Mouse (Mus musculus): ENCODE results near the gene Mrpl14. TPM values are rescaled to one million over a fixed set of nuclear protein-coding genes. Genes with fewer than 3 reads are reported as not detected.

The Mrpl14 gene
- polyA plus RNA-seq, 1 experiment from 2014 or later, result 163 TPM

- DNase-seq (ENCODE audit: low spot score) (no peak), ATAC-seq (ENCODE audit: low FRiP score, low TSS enrichment) (no peak)
- no peak overlapping the region for H3K4me2 ChIP-seq (replicated peaks; ENCODE audit: low read depth)
- H3K27me3 ChIP-seq (ENCODE audit: control insufficient read depth, insufficient read depth, low read length), result no peaks in the 10 kb centered on the region
- no peak overlapping the region for H3K4me3 ChIP-seq (ENCODE audit: low read depth, low read length)
- TF ChIP-seq EP300 (optimal IDR thresholded peaks at IDR 0.05) (no peak), CTCF (IDR thresholded peaks at IDR 0.05; ENCODE audit: low read depth) (no peak)
- H3K36me3 ChIP-seq (ENCODE audit: control insufficient read depth, insufficient read depth, low read length), result no peaks in the 10 kb centered on the region
- H3K4me1 ChIP-seq (replicated peaks; ENCODE audit: control insufficient read depth, insufficient read depth), result peaks cover 4% of the 10 kb centered on the region
- H3K9me3 ChIP-seq (ENCODE audit: control insufficient read depth, low read length), result no peaks in the 10 kb centered on the region
- peak overlapping the region; percentile 56 for H3K27ac ChIP-seq (replicated peaks)
- 77% methylated on average over 4 of the region's 4 CpGs for WGBS
- no peak overlapping the region for H3K9ac ChIP-seq (ENCODE audit: low read length)
Observed at GRCm38 (mm10) chr17:45734881-45735280, 48.8 kb downstream of the Mrpl14 start.

- Histone ChIP-seq H3K9ac (ENCODE audit: low read length) (no peak overlapping the region), H3K4me3 (ENCODE audit: low read depth, low read length) (peak overlapping the region; percentile 52), H3K4me1 (replicated peaks; ENCODE audit: control insufficient read depth, insufficient read depth) (peaks cover 4% of the 10 kb centered on the region), H3K27me3 (ENCODE audit: control insufficient read depth, insufficient read depth, low read length) (no peaks in the 10 kb centered on the region), H3K9me3 (ENCODE audit: control insufficient read depth, low read length) (no peaks in the 10 kb centered on the region), H3K36me3 (ENCODE audit: control insufficient read depth, insufficient read depth, low read length) (no peaks in the 10 kb centered on the region), H3K4me2 (replicated peaks; ENCODE audit: low read depth) (peak overlapping the region; percentile 83), H3K27ac (replicated peaks) (peak overlapping the region; percentile 56)
- WGBS, result 8% methylated on average over 9 of the region's 10 CpGs
- ATAC-seq (ENCODE audit: low FRiP score, low TSS enrichment), result peak; percentile 53
- TF ChIP-seq EP300 (optimal IDR thresholded peaks at IDR 0.05), result no peak
- peak; percentile 96 for TF ChIP-seq CTCF (IDR thresholded peaks at IDR 0.05; ENCODE audit: low read depth)
- DNase-seq (ENCODE audit: low spot score), result peak; percentile 85
Observed at GRCm38 (mm10) chr17:45735382-45736310, 49.5 kb downstream of the Mrpl14 start.

GRCm38 (mm10) chr17:45736311-45737077 is 50.4 kb downstream of the Mrpl14 start:
- H3K4me2 ChIP-seq (replicated peaks; ENCODE audit: low read depth), result peak overlapping the region; percentile 83
- H3K27me3 ChIP-seq (ENCODE audit: control insufficient read depth, insufficient read depth, low read length), result no peaks in the 10 kb centered on the region
- TF ChIP-seq EP300 (optimal IDR thresholded peaks at IDR 0.05) (no peak), CTCF (IDR thresholded peaks at IDR 0.05; ENCODE audit: low read depth) (no peak)
- H3K4me1 ChIP-seq (replicated peaks; ENCODE audit: control insufficient read depth, insufficient read depth), result peaks cover 4% of the 10 kb centered on the region
- peak; percentile 60 for ATAC-seq (ENCODE audit: low FRiP score, low TSS enrichment)
- no peaks in the 10 kb centered on the region for H3K36me3 ChIP-seq (ENCODE audit: control insufficient read depth, insufficient read depth, low read length)
- peak; percentile 88 for DNase-seq (ENCODE audit: low spot score)
- H3K9ac ChIP-seq (ENCODE audit: low read length), result peak overlapping the region; percentile 57
- peak overlapping the region; percentile 52 for H3K4me3 ChIP-seq (ENCODE audit: low read depth, low read length)
- peak overlapping the region; percentile 5 for H3K27ac ChIP-seq (replicated peaks)
- under 1% methylated on average over 48 of the region's 72 CpGs for WGBS
- H3K9me3 ChIP-seq (ENCODE audit: control insufficient read depth, low read length), result no peaks in the 10 kb centered on the region

- 16% methylated on average over 10 of the region's 10 CpGs for WGBS
- Histone ChIP-seq H3K27ac (replicated peaks) (peak overlapping the region; percentile 5), H3K36me3 (ENCODE audit: control insufficient read depth, insufficient read depth, low read length) (no peaks in the 10 kb centered on the region), H3K4me3 (ENCODE audit: low read depth, low read length) (peak overlapping the region; percentile 52), H3K4me2 (replicated peaks; ENCODE audit: low read depth) (peak overlapping the region; percentile 83), H3K27me3 (ENCODE audit: control insufficient read depth, insufficient read depth, low read length) (no peaks in the 10 kb centered on the region), H3K9ac (ENCODE audit: low read length) (peak overlapping the region; percentile 57; the same call in 1 of the 2 replicates), H3K9me3 (ENCODE audit: control insufficient read depth, low read length) (no peaks in the 10 kb centered on the region), H3K4me1 (replicated peaks; ENCODE audit: control insufficient read depth, insufficient read depth) (peaks cover 4% of the 10 kb centered on the region)
- TF ChIP-seq EP300 (optimal IDR thresholded peaks at IDR 0.05) (no peak), CTCF (IDR thresholded peaks at IDR 0.05; ENCODE audit: low read depth) (no peak)
- peak; percentile 62 for DNase-seq (ENCODE audit: low spot score)
- peak; percentile 69 for ATAC-seq (ENCODE audit: low FRiP score, low TSS enrichment)
Observed at GRCm38 (mm10) chr17:45737078-45737601, 51.0 kb downstream of the Mrpl14 start.

GRCm38 (mm10) chr17:45742371-45743147 is 56.4 kb downstream of the Mrpl14 start:
- Histone ChIP-seq H3K4me3 (ENCODE audit: low read depth, low read length) (no peak overlapping the region), H3K36me3 (ENCODE audit: control insufficient read depth, insufficient read depth, low read length) (no peaks in the 10 kb centered on the region), H3K27me3 (ENCODE audit: control insufficient read depth, insufficient read depth, low read length) (no peaks in the 10 kb centered on the region), H3K4me2 (replicated peaks; ENCODE audit: low read depth) (no peak overlapping the region), H3K4me1 (replicated peaks; ENCODE audit: control insufficient read depth, insufficient read depth) (no peaks in the 10 kb centered on the region; the same call in 1 of the 2 replicates), H3K27ac (replicated peaks) (no peak overlapping the region), H3K9ac (ENCODE audit: low read length) (no peak overlapping the region), H3K9me3 (ENCODE audit: control insufficient read depth, low read length) (no peaks in the 10 kb centered on the region)
- ATAC-seq (ENCODE audit: low FRiP score, low TSS enrichment), result 0 out of 2 replicates have a peak, but pooled peaks have one; percentile 6
- DNase-seq (ENCODE audit: low spot score), result no peak
- TF ChIP-seq EP300 (optimal IDR thresholded peaks at IDR 0.05), result no peak
- no peak for TF ChIP-seq CTCF (IDR thresholded peaks at IDR 0.05; ENCODE audit: low read depth)
- 52% methylated on average over 13 of the region's 13 CpGs for WGBS
